Mouse (Mus musculus) forebrain, embryonic 11.5 days (tissue): ENCODE results near the gene Asxl1. TPM values are rescaled to one million over a fixed set of nuclear protein-coding genes. Genes with fewer than 3 reads are reported as not detected.
A peak's percentile ranks its signal among the peaks of the same experiment; 100 is the strongest.

Experiments used
- ATAC-seq: fragments of 200-750 bp; cut with Nextera tagmentation; replicated peaks from 2 replicates; pipeline ENCODE4 v1.8.0; 2017; ENCODE audit warnings: moderate TSS enrichment; ENCODE audit not compliant: low FRiP score
- DNase-seq: peaks from one replicate; pipeline ENCODE4 v3.0.0-alpha.2; 2017; ENCODE audit warnings: low spot score
- H3K27ac ChIP-seq: fragments of 300-500 bp; sonication (generic); 2 replicates; pipeline ENCODE4 v1.5.1; 2014; ENCODE audit warnings: low read depth, low read length
- H3K27me3 ChIP-seq: fragments of 300-500 bp; sonication (generic); 2 replicates; pipeline ENCODE4 v1.6.1; 2014; ENCODE audit warnings: mild to moderate bottlenecking, low read length, mixed read lengths; ENCODE audit not compliant: control insufficient read depth, insufficient read depth
- H3K36me3 ChIP-seq: fragments of 300-500 bp; sonication (generic); 2 replicates; pipeline ENCODE4 v1.6.1; 2014; ENCODE audit warnings: mild to moderate bottlenecking, low read length, moderate library complexity, mixed read lengths; ENCODE audit not compliant: control insufficient read depth, insufficient read depth
- H3K4me1 ChIP-seq: fragments of 300-500 bp; sonication (generic); replicated peaks from 2 replicates; pipeline ENCODE4 v1.6.1; 2014; ENCODE audit warnings: low read length, mixed read lengths; ENCODE audit not compliant: control insufficient read depth, insufficient read depth
- H3K4me2 ChIP-seq: fragments of 300-500 bp; sonication (generic); 2 replicates; pipeline ENCODE4 v1.6.1; 2014; ENCODE audit warnings: low read depth, mild to moderate bottlenecking, low read length, moderate library complexity, mixed read lengths; ENCODE audit not compliant: severe bottlenecking
- H3K4me3 ChIP-seq: fragments of 300-500 bp; sonication (generic); 2 replicates; pipeline ENCODE4 v1.5.1; 2014; ENCODE audit warnings: low read depth, low read length
- H3K9ac ChIP-seq: fragments of 300-500 bp; sonication (generic); 2 replicates; pipeline ENCODE4 v1.6.1; 2014; ENCODE audit warnings: low read length
- H3K9me3 ChIP-seq: fragments of 300-500 bp; sonication (generic); 2 replicates; pipeline ENCODE4 v1.6.1; 2016; ENCODE audit warnings: low read length, mixed read lengths; ENCODE audit not compliant: control insufficient read depth
- WGBS: fragments of 180-500 bp; shearing (Covaris S2); extraction: QIAGEN DNeasy Blood & Tissue Kit; methylation state at CpG from one replicate; pipeline ENCODE4 v1.1.7; 2014; 5-methylcytosine and 5-hydroxymethylcytosine counted together
- polyA plus RNA-seq: library from polyadenylated mRNA; unstranded; fragments of >200 nt; fragmentation: Nextera tagmentation; extraction: Ambion mirVana; gene quantifications from 2 replicates; pipeline ENCODE4 v1.2.1, GENCODE M21; 2014

Gene Asxl1
- polyA plus RNA-seq, 1 experiment from 2014 or later: 25.4 TPM

GRCm38 (mm10) chr2:153338361-153339350 lies 7.0 kb upstream of the Asxl1 start:
- Histone ChIP-seq H3K4me3 (no peak overlapping the region), H3K36me3 (no peaks in the 10 kb centered on the region), H3K9ac (no peak overlapping the region), H3K4me2 (no peak overlapping the region), H3K27me3 (no peaks in the 10 kb centered on the region), H3K4me1 (no peaks in the 10 kb centered on the region), H3K27ac (no peak overlapping the region), H3K9me3 (no peaks in the 10 kb centered on the region)
- WGBS: 90% methylated on average over 9 of the region's 9 CpGs
- DNase-seq (no peak), ATAC-seq (no peak)

GRCm38 (mm10) chr2:153342166-153342565 lies 3.5 kb upstream of the Asxl1 start:
- H3K36me3 ChIP-seq: no peaks in the 10 kb centered on the region
- H3K27me3 ChIP-seq: no peaks in the 10 kb centered on the region
- H3K9ac ChIP-seq: no peak overlapping the region
- no peak for DNase-seq
- no peak overlapping the region for H3K27ac ChIP-seq
- 0 out of 2 replicates have a peak, but pooled peaks cover 2% of the 10 kb centered on the region for H3K4me1 ChIP-seq
- H3K9me3 ChIP-seq: no peaks in the 10 kb centered on the region
- 88% methylated on average over 6 of the region's 6 CpGs for WGBS
- H3K4me2 ChIP-seq: no peak overlapping the region
- no peak for ATAC-seq
- H3K4me3 ChIP-seq: no peak overlapping the region

GRCm38 (mm10) chr2:153342602-153343001 lies 3.0 kb upstream of the Asxl1 start:
- no peaks in the 10 kb centered on the region for H3K36me3 ChIP-seq
- H3K4me1 ChIP-seq: peaks cover 2% of the 10 kb centered on the region; the same call in 1 of the 2 replicates
- H3K27ac ChIP-seq: no peak overlapping the region
- H3K27me3 ChIP-seq: no peaks in the 10 kb centered on the region
- H3K4me2 ChIP-seq: no peak overlapping the region
- ATAC-seq (no peak), DNase-seq (no peak)
- no peak overlapping the region for H3K9ac ChIP-seq
- no peaks in the 10 kb centered on the region for H3K9me3 ChIP-seq
- H3K4me3 ChIP-seq: no peak overlapping the region
- 92% methylated on average over 3 of the region's 3 CpGs for WGBS

- Histone ChIP-seq H3K4me3 (no peak overlapping the region), H3K27ac (no peak overlapping the region), H3K4me1 (peaks cover 2% of the 10 kb centered on the region; the same call in 1 of the 2 replicates), H3K27me3 (no peaks in the 10 kb centered on the region), H3K9ac (no peak overlapping the region), H3K9me3 (no peaks in the 10 kb centered on the region), H3K4me2 (no peak overlapping the region), H3K36me3 (no peaks in the 10 kb centered on the region)
- ATAC-seq: no peak
- no peak for DNase-seq
Measured at GRCm38 (mm10) chr2:153343191-153343590, 2.4 kb upstream of the Asxl1 start.

GRCm38 (mm10) chr2:153345071-153345453 lies 567 bp upstream of the Asxl1 start:
- Histone ChIP-seq H3K27ac (peak overlapping the region; percentile 26; the same call in 1 of the 2 replicates), H3K36me3 (no peaks in the 10 kb centered on the region), H3K9ac (peak overlapping the region; percentile 74), H3K9me3 (no peaks in the 10 kb centered on the region), H3K4me2 (peak overlapping the region; percentile 60), H3K4me1 (peaks cover 5% of the 10 kb centered on the region; the same call in 1 of the 2 replicates), H3K4me3 (peak overlapping the region; percentile 90), H3K27me3 (no peaks in the 10 kb centered on the region)
- ATAC-seq (no peak; the same call in 1 of the 2 replicates), DNase-seq (no peak)
- 8% methylated on average over 11 of the region's 11 CpGs for WGBS

- H3K4me3 ChIP-seq: peak overlapping the region; percentile 90
- peaks cover 10% of the 10 kb centered on the region; the same call in 1 of the 2 replicates for H3K4me1 ChIP-seq
- peak overlapping the region; percentile 99 for H3K9ac ChIP-seq
- peak overlapping the region; percentile 64 for H3K4me2 ChIP-seq
- H3K36me3 ChIP-seq: no peaks in the 10 kb centered on the region
- peak overlapping the region; percentile 92 for H3K27ac ChIP-seq
- under 1% methylated on average over 52 of the region's 76 CpGs for WGBS
- ATAC-seq: peak; percentile 51
- H3K9me3 ChIP-seq: no peaks in the 10 kb centered on the region
- no peaks in the 10 kb centered on the region for H3K27me3 ChIP-seq
- DNase-seq: peak; percentile 91
Measured at GRCm38 (mm10) chr2:153346221-153347182, 873 bp downstream of the Asxl1 start.

- H3K27me3 ChIP-seq: no peaks in the 10 kb centered on the region
- H3K9ac ChIP-seq: peak overlapping the region; percentile 99
- DNase-seq (no peak), ATAC-seq (no peak)
- peaks cover 10% of the 10 kb centered on the region; the same call in 1 of the 2 replicates for H3K4me1 ChIP-seq
- no peaks in the 10 kb centered on the region; the same call in 1 of the 2 replicates for H3K36me3 ChIP-seq
- H3K9me3 ChIP-seq: no peaks in the 10 kb centered on the region
- H3K27ac ChIP-seq: peak overlapping the region; percentile 92; the same call in 1 of the 2 replicates
- WGBS: 18% methylated on average over 9 of the region's 9 CpGs
- H3K4me2 ChIP-seq: peak overlapping the region; percentile 64
- peak overlapping the region; percentile 90 for H3K4me3 ChIP-seq
Measured at GRCm38 (mm10) chr2:153347183-153347781, 1.7 kb downstream of the Asxl1 start.
